Mouse (Mus musculus) heart, adult 2 months (tissue): ENCODE data around the gene Ndufv3.

ENCODE experiments used
- CTCF ChIP-seq: fragments of 200-600 bp; IDR thresholded peaks from 2 replicates; pipeline ENCODE4 v1.8.1; 2022; ENCODE audit warnings: antibody characterized with exemption, mild to moderate bottlenecking, moderate library complexity
- POLR2A ChIP-seq: fragments of 200-500 bp; IDR thresholded peaks from 2 replicates; pipeline ENCODE4 v1.6.1; 2011; ENCODE audit warnings: mild to moderate bottlenecking, low read depth, low read length, control low read depth; ENCODE audit not compliant: insufficient read depth

DNA sequence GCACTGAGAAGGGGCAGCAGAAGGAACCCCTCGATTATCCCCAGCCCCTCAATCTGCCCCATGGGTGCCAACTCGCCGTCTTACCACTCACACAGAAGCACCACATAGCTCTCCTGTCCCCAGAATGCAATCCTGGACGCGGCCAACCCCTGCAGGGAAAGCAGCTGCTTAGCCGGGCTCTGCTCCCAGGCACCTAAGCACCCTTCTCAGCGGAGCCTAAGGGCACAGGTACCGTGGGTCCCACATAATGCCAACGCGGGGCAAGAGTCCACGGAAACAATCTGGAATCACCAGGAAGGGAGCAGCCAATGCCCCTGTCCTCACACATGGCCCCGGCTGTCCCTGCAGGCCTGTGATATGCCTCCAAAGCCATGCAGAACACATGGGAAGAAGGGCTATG lies 20.2 kb upstream of the Ndufv3 start:
- TF ChIP-seq CTCF (no peak), POLR2A (no peak)
